Mouse (Mus musculus): ENCODE measurements around the gene Scml4. TPM values are rescaled to one million over a fixed set of nuclear protein-coding genes. Genes with fewer than 3 reads are reported as not detected.
A peak's percentile ranks its signal among the peaks of the same experiment; 100 is the strongest.

Gene Scml4
- polyA plus RNA-seq, 1 experiment, result 32.9 TPM

- peaks cover 38% of the 10 kb centered on the region for H3K36me3 ChIP-seq (ENCODE audit: control insufficient read depth, insufficient read depth, low read length)
- H3K27ac ChIP-seq (ENCODE audit: control insufficient read depth, insufficient read depth, low read length), result no peak overlapping the region
Observed at GRCm38 (mm10) chr10:42833871-42834727, 26.1 kb upstream of the Scml4 start.

GRCm38 (mm10) chr10:42838106-42838505 lies 22.1 kb upstream of the Scml4 start:
- WGBS, result 80% methylated on average over 4 of the region's 4 CpGs
- TF ChIP-seq CTCF (IDR thresholded peaks at IDR 0.05; ENCODE audit: borderline replicate concordance, control insufficient read depth, extremely low read depth, insufficient read depth, low read length, poor library complexity) (no peak), POLR2A (IDR thresholded peaks at IDR 0.05; ENCODE audit: control insufficient read depth, extremely low read depth, insufficient read depth, low read length, poor library complexity) (no peak)
- Histone ChIP-seq H3K4me1 (replicated peaks; ENCODE audit: control insufficient read depth, insufficient read depth, low read length) (peaks cover 4% of the 10 kb centered on the region), H3K27me3 (ENCODE audit: control insufficient read depth, insufficient read depth, low read length) (no peaks in the 10 kb centered on the region), H3K36me3 (ENCODE audit: control insufficient read depth, insufficient read depth, low read length) (peaks cover 13% of the 10 kb centered on the region), H3K27ac (ENCODE audit: control insufficient read depth, insufficient read depth, low read length) (no peak overlapping the region; the same call in 1 of the 2 replicates), H3K4me3 (ENCODE audit: control insufficient read depth, insufficient read depth, low read length) (no peak overlapping the region)
- DNase-seq, result no peak

More at GRCm38 (mm10) chr10:42833871-42834727, 26.1 kb upstream of the Scml4 start:
- Histone ChIP-seq H3K27me3 (ENCODE audit: control insufficient read depth, insufficient read depth, low read length) (no peaks in the 10 kb centered on the region), H3K4me3 (ENCODE audit: control insufficient read depth, insufficient read depth, low read length) (no peak overlapping the region), H3K4me1 (replicated peaks; ENCODE audit: control insufficient read depth, insufficient read depth, low read length) (peaks cover 4% of the 10 kb centered on the region)
- TF ChIP-seq POLR2A (IDR thresholded peaks at IDR 0.05; ENCODE audit: control insufficient read depth, extremely low read depth, insufficient read depth, low read length, poor library complexity), result no peak
- TF ChIP-seq CTCF (IDR thresholded peaks at IDR 0.05; ENCODE audit: borderline replicate concordance, control insufficient read depth, extremely low read depth, insufficient read depth, low read length, poor library complexity), result no peak
- WGBS, result 93% methylated on average over 4 of the region's 4 CpGs
- no peak for DNase-seq

GRCm38 (mm10) chr10:42838736-42839135 lies 21.4 kb upstream of the Scml4 start:
- DNase-seq, result no peak
- WGBS, result 83% methylated on average over 2 of the region's 2 CpGs
- TF ChIP-seq POLR2A (IDR thresholded peaks at IDR 0.05; ENCODE audit: control insufficient read depth, extremely low read depth, insufficient read depth, low read length, poor library complexity), result no peak
- no peak for TF ChIP-seq CTCF (IDR thresholded peaks at IDR 0.05; ENCODE audit: borderline replicate concordance, control insufficient read depth, extremely low read depth, insufficient read depth, low read length, poor library complexity)
- no peak overlapping the region for H3K27ac ChIP-seq (ENCODE audit: control insufficient read depth, insufficient read depth, low read length)
- H3K4me1 ChIP-seq (replicated peaks; ENCODE audit: control insufficient read depth, insufficient read depth, low read length), result peaks cover 7% of the 10 kb centered on the region
- H3K27me3 ChIP-seq (ENCODE audit: control insufficient read depth, insufficient read depth, low read length), result no peaks in the 10 kb centered on the region
- H3K4me3 ChIP-seq (ENCODE audit: control insufficient read depth, insufficient read depth, low read length), result no peak overlapping the region
- peaks cover 6% of the 10 kb centered on the region for H3K36me3 ChIP-seq (ENCODE audit: control insufficient read depth, insufficient read depth, low read length)

GRCm38 (mm10) chr10:42840036-42840435 lies 20.1 kb upstream of the Scml4 start:
- WGBS, result 96% methylated on average over 11 of the region's 11 CpGs
- H3K27me3 ChIP-seq (ENCODE audit: control insufficient read depth, insufficient read depth, low read length), result no peaks in the 10 kb centered on the region
- no peaks in the 10 kb centered on the region; the same call in 1 of the 2 replicates for H3K36me3 ChIP-seq (ENCODE audit: control insufficient read depth, insufficient read depth, low read length)
- no peak for TF ChIP-seq CTCF (IDR thresholded peaks at IDR 0.05; ENCODE audit: borderline replicate concordance, control insufficient read depth, extremely low read depth, insufficient read depth, low read length, poor library complexity)
- no peak for TF ChIP-seq POLR2A (IDR thresholded peaks at IDR 0.05; ENCODE audit: control insufficient read depth, extremely low read depth, insufficient read depth, low read length, poor library complexity)
- peaks cover 7% of the 10 kb centered on the region for H3K4me1 ChIP-seq (replicated peaks; ENCODE audit: control insufficient read depth, insufficient read depth, low read length)
- H3K4me3 ChIP-seq (ENCODE audit: control insufficient read depth, insufficient read depth, low read length), result no peak overlapping the region
- no peak overlapping the region for H3K27ac ChIP-seq (ENCODE audit: control insufficient read depth, insufficient read depth, low read length)
- DNase-seq, result no peak

GRCm38 (mm10) chr10:42841531-42842195 lies 18.5 kb upstream of the Scml4 start:
- 86% methylated on average over 16 of the region's 16 CpGs for WGBS
- Histone ChIP-seq H3K36me3 (ENCODE audit: control insufficient read depth, insufficient read depth, low read length) (no peaks in the 10 kb centered on the region), H3K27me3 (ENCODE audit: control insufficient read depth, insufficient read depth, low read length) (no peaks in the 10 kb centered on the region), H3K27ac (ENCODE audit: control insufficient read depth, insufficient read depth, low read length) (no peak overlapping the region), H3K4me1 (replicated peaks; ENCODE audit: control insufficient read depth, insufficient read depth, low read length) (peaks cover 7% of the 10 kb centered on the region), H3K4me3 (ENCODE audit: control insufficient read depth, insufficient read depth, low read length) (no peak overlapping the region)
- TF ChIP-seq CTCF (IDR thresholded peaks at IDR 0.05; ENCODE audit: borderline replicate concordance, control insufficient read depth, extremely low read depth, insufficient read depth, low read length, poor library complexity), result peak; percentile 81; the same call in 1 of the 2 replicates
- TF ChIP-seq POLR2A (IDR thresholded peaks at IDR 0.05; ENCODE audit: control insufficient read depth, extremely low read depth, insufficient read depth, low read length, poor library complexity), result no peak
- DNase-seq, result peak; percentile 46

GRCm38 (mm10) chr10:42842358-42842757 lies 17.8 kb upstream of the Scml4 start:
- 30% methylated on average over 9 of the region's 9 CpGs for WGBS
- Histone ChIP-seq H3K4me3 (ENCODE audit: control insufficient read depth, insufficient read depth, low read length) (no peak overlapping the region), H3K36me3 (ENCODE audit: control insufficient read depth, insufficient read depth, low read length) (no peaks in the 10 kb centered on the region), H3K27me3 (ENCODE audit: control insufficient read depth, insufficient read depth, low read length) (no peaks in the 10 kb centered on the region), H3K4me1 (replicated peaks; ENCODE audit: control insufficient read depth, insufficient read depth, low read length) (peaks cover 7% of the 10 kb centered on the region), H3K27ac (ENCODE audit: control insufficient read depth, insufficient read depth, low read length) (no peak overlapping the region)
- peak; percentile 82 for DNase-seq
- peak; percentile 99 for TF ChIP-seq CTCF (IDR thresholded peaks at IDR 0.05; ENCODE audit: borderline replicate concordance, control insufficient read depth, extremely low read depth, insufficient read depth, low read length, poor library complexity)
- TF ChIP-seq POLR2A (IDR thresholded peaks at IDR 0.05; ENCODE audit: control insufficient read depth, extremely low read depth, insufficient read depth, low read length, poor library complexity), result no peak
